Mouse (Mus musculus): Measurements from ENCODE around the gene Ltbp4.

The Ltbp4 gene

GRCm38 (mm10) chr7:27326101-27326880 lies 11.2 kb downstream of the Ltbp4 start:
- no peak for DNase-seq (ENCODE audit: low spot score)

- DNase-seq (ENCODE audit: low spot score), result peak; percentile 82
Measured at GRCm38 (mm10) chr7:27325697-27326096, 11.8 kb downstream of the Ltbp4 start.

GRCm38 (mm10) chr7:27324928-27325327 lies 12.6 kb downstream of the Ltbp4 start:
- no peak for DNase-seq (ENCODE audit: low spot score)

GRCm38 (mm10) chr7:27324161-27324560 lies 13.3 kb downstream of the Ltbp4 start:
- no peak for DNase-seq (ENCODE audit: low spot score)

- no peak for DNase-seq (ENCODE audit: low spot score)
Measured at GRCm38 (mm10) chr7:27323001-27323400, 14.5 kb downstream of the Ltbp4 start.

- no peak for DNase-seq (ENCODE audit: low spot score)
Measured at GRCm38 (mm10) chr7:27322291-27322690, 15.2 kb downstream of the Ltbp4 start.

- no peak for DNase-seq (ENCODE audit: low spot score)
Measured at GRCm38 (mm10) chr7:27319411-27319810, 18.1 kb downstream of the Ltbp4 start.

GRCm38 (mm10) chr7:27315958-27316357 lies 21.5 kb downstream of the Ltbp4 start:
- peak; percentile 45 for DNase-seq (ENCODE audit: low spot score)

- no peak for DNase-seq (ENCODE audit: low spot score)
Measured at GRCm38 (mm10) chr7:27314393-27314792, 23.1 kb downstream of the Ltbp4 start.

- DNase-seq (ENCODE audit: low spot score), result no peak
Measured at GRCm38 (mm10) chr7:27311651-27312284, 25.7 kb downstream of the Ltbp4 start.

GRCm38 (mm10) chr7:27310996-27311535 lies 26.4 kb downstream of the Ltbp4 start:
- DNase-seq (ENCODE audit: low spot score), result no peak

- no peak for DNase-seq (ENCODE audit: low spot score)
Measured at GRCm38 (mm10) chr7:27310306-27310705, 27.2 kb downstream of the Ltbp4 start.

- DNase-seq (ENCODE audit: low spot score), result no peak
Measured at GRCm38 (mm10) chr7:27309832-27310231, 27.7 kb downstream of the Ltbp4 start.

- peak; percentile 50 for DNase-seq (ENCODE audit: low spot score)
Measured at GRCm38 (mm10) chr7:27308821-27309549, 28.5 kb downstream of the Ltbp4 start.

- DNase-seq (ENCODE audit: low spot score), result no peak
Measured at GRCm38 (mm10) chr7:27307551-27307950, 29.9 kb downstream of the Ltbp4 start.

GRCm38 (mm10) chr7:27306161-27307160 lies 31.0 kb downstream of the Ltbp4 start:
- DNase-seq (ENCODE audit: low spot score), result peak; percentile 53

GRCm38 (mm10) chr7:27305091-27305730 lies 32.3 kb downstream of the Ltbp4 start:
- DNase-seq (ENCODE audit: low spot score), result no peak

- DNase-seq (ENCODE audit: low spot score), result peak; percentile 85
Measured at GRCm38 (mm10) chr7:27302172-27302571, 35.3 kb downstream of the Ltbp4 start.

GRCm38 (mm10) chr7:27300801-27301200 lies 36.7 kb downstream of the Ltbp4 start:
- DNase-seq (ENCODE audit: low spot score), result no peak

- no peak for DNase-seq (ENCODE audit: low spot score)
Measured at GRCm38 (mm10) chr7:27300351-27300750, 37.1 kb downstream of the Ltbp4 start.

GRCm38 (mm10) chr7:27298816-27299215 lies 38.7 kb downstream of the Ltbp4 start:
- DNase-seq (ENCODE audit: low spot score), result no peak
